10 mouse cellular contexts compared by ENCODE assay signal in the genomic region with DNA sequence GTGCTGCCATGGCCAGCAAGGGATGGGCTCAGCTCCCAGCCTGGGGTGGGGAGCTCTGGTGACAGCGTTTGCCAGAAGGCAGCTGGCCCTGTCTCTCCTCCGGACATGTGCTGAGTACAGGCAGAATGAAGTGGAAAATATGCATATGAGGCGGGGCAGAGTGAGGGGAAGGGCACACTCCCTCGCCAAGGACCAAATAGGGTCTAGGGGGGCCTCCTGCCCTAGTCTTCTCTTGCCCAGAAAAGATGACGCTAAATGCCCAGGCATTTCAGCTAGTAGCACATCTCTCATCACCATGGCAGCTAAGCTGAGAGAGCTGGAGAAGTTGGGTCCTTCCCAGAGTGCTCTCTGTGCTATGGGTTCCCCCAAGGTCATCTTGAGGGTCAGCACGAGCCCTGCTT. TPM values are rescaled to one million over a fixed set of nuclear protein-coding genes. Genes with fewer than 3 reads are reported as not detected.
DNase-seq lines count a peak whose midpoint lies in the region; ATAC-seq and TF ChIP-seq lines count a peak whose summit lies in the region.
"Had no signal": no experiment of that assay in that cellular context is flagged by ENCODE, and none has a peak within 500 bp of the region (broad histone marks: within the 10 kb centered on the region; RNA-seq: fewer than 3 reads in every experiment).

No protein-coding gene starts in this region.

- 24% methylated on average over 6 of the region's 6 CpGs for WGBS in forebrain, embryonic 16.5 days
- WGBS in small intestine, adult 2 months, result 71% methylated on average over 6 of the region's 6 CpGs

- H3K4me1 ChIP-seq in forebrain, embryonic 16.5 days (replicated peaks; ENCODE audit: control insufficient read depth, insufficient read depth, low read length), result peaks cover 16% of the 10 kb centered on the region
- no peaks in the 10 kb centered on the region for H3K4me1 ChIP-seq in small intestine, adult 2 months (ENCODE audit: control insufficient read depth, insufficient read depth, insufficient read length, low read length)

- H3K9ac ChIP-seq in forebrain, embryonic 16.5 days (replicated peaks; ENCODE audit: low read depth, low read length), result no peak overlapping the region

- no peak for TF ChIP-seq POLR2A in small intestine, adult 2 months (IDR thresholded peaks at IDR 0.05; ENCODE audit: low read depth, low read length)

- H3K27me3 ChIP-seq in forebrain, embryonic 16.5 days (replicated peaks; ENCODE audit: control insufficient read depth, insufficient read depth, low read length), result no peaks in the 10 kb centered on the region
- H3K27me3 ChIP-seq in small intestine, adult 2 months (ENCODE audit: control insufficient read depth, insufficient read depth, low read length), result no peaks in the 10 kb centered on the region

- DNase-seq in frontal cortex, postnatal 25 days (ENCODE audit: low spot score in 2 of 2), result no peak
- peak; percentile 67 for DNase-seq in adipocyte (ENCODE audit: low spot score)
- peak; percentile 73 to 80 for DNase-seq in heart, postnatal 36 days
- peak; percentile 45 to 63 for DNase-seq in left cerebral cortex, postnatal 14 days (ENCODE audit: low spot score in 2 of 2)
- DNase-seq in embryo, embryonic 10 days (ENCODE audit: low spot score), result no peak

- peak overlapping the region; percentile 24; the same call in 1 of the 2 replicates for H3K27ac ChIP-seq in forebrain, embryonic 16.5 days (ENCODE audit: low read length)
- peak overlapping the region; percentile 54 for H3K27ac ChIP-seq in small intestine, adult 2 months (ENCODE audit: insufficient read depth, low read depth, low read length)
- H3K27ac ChIP-seq: macrophage had no signal

- no peak overlapping the region for H3K4me3 ChIP-seq in forebrain, embryonic 16.5 days (replicated peaks; ENCODE audit: low read length)
- H3K4me3 ChIP-seq in small intestine, adult 2 months (ENCODE audit: low read depth, low read length), result no peak overlapping the region

- no peak overlapping the region for H3K4me2 ChIP-seq in forebrain, embryonic 16.5 days (ENCODE audit: low read length)

- intact Hi-C loops in heart, postnatal 36 days (cut with DNase I), result loop anchor here (2.0 kb wide), 1 partner anchor 16 kb away; no protein-coding TSS in a partner anchor
- intact Hi-C loops in left cerebral cortex, postnatal 14 days (cut with DNase I), result loop anchor here (5.0 kb wide), 1 partner anchor 45 kb away; a partner anchor contains a TSS

- no peak for TF ChIP-seq CTCF in small intestine, adult 2 months (IDR thresholded peaks at IDR 0.05; ENCODE audit: extremely low read depth, insufficient read length, insufficient replicate concordance, low read depth, low read length)

- peak; percentile 35 for ATAC-seq in frontal cortex, adult (ENCODE audit: low TSS enrichment)
- ATAC-seq in forebrain, embryonic 16.5 days, result peak; percentile 88

- H3K9me3 ChIP-seq in forebrain, embryonic 16.5 days (ENCODE audit: control insufficient read depth, low read length), result no peaks in the 10 kb centered on the region

- no peaks in the 10 kb centered on the region for H3K36me3 ChIP-seq in forebrain, embryonic 16.5 days (ENCODE audit: control insufficient read depth, insufficient read depth)
- H3K36me3 ChIP-seq in small intestine, adult 2 months (ENCODE audit: control insufficient read depth, insufficient read depth, low read length), result no peaks in the 10 kb centered on the region

RNA-seq across cellular contexts. Expression of a gene that starts 44.1 kb away (rescaled TPM):
- 3.6 TPM in 2 replicates for polyA plus RNA-seq in forebrain, embryonic 16.5 days (2015; fragmentation: Nextera tagmentation; extraction: Ambion mirVana)
- 10 to 100 TPM; 53.6 to 57.8 TPM for total RNA-seq in heart, postnatal 36 days (2021)
- 1 to 10 TPM; 4.9 to 6.5 TPM for total RNA-seq in left cerebral cortex, postnatal 14 days (2021)
- polyA plus RNA-seq in small intestine, adult 2 months (2012; rRNA removed), result 14.2 and 22.5 TPM in 2 replicates

RNA-seq across cellular contexts. Expression of a gene that starts 52.9 kb away (rescaled TPM):
- 49.9 and 51.9 TPM in 2 replicates for polyA plus RNA-seq in forebrain, embryonic 16.5 days (2015; fragmentation: Nextera tagmentation; extraction: Ambion mirVana)
- 1 to 10 TPM in 1 of 2 experiments, not detected in 1; 1.0 TPM for total RNA-seq in heart, postnatal 36 days (2021)
- 10 to 100 TPM; 42.8 to 43.6 TPM for total RNA-seq in left cerebral cortex, postnatal 14 days (2021)
- 0.30 and 0.41 TPM in 2 replicates for polyA plus RNA-seq in small intestine, adult 2 months (2012; rRNA removed)
- polyA plus RNA-seq: macrophage had no signal

RNA-seq across cellular contexts. Expression of a gene that starts 53.3 kb away (rescaled TPM):
- polyA plus RNA-seq in forebrain, embryonic 16.5 days (2015; fragmentation: Nextera tagmentation; extraction: Ambion mirVana), result 0.42 and 1.1 TPM in 2 replicates
- 10 to 100 TPM in 1 of 2 experiments, 1 to 10 TPM in 1; 8.6 to 13.2 TPM for total RNA-seq in heart, postnatal 36 days (2021)
- total RNA-seq in left cerebral cortex, postnatal 14 days (2021), result 10 to 100 TPM; 24.2 to 31.1 TPM
- polyA plus RNA-seq in small intestine, adult 2 months (2012; rRNA removed), result 3.1 and 3.3 TPM in 2 replicates
- polyA plus RNA-seq: embryonic facial prominence, embryonic 11.5 days had no signal

Comparison
In these comparisons a context has a peak if more than half of its experiments do, and no peak if none do; other contexts are left out.
1. DNase-seq: peak in adipocyte (single experiment), heart, postnatal 36 days (2 of 2) and left cerebral cortex, postnatal 14 days (2 of 2); none in frontal cortex, postnatal 25 days (0 of 2) and embryo, embryonic 10 days (single experiment).
2. RNA of a gene that starts 44.1 kb away (total RNA-seq): 53.6 to 57.8 TPM in heart, postnatal 36 days; 4.9 to 6.5 TPM in left cerebral cortex, postnatal 14 days; every median in the first group is over 4 times any median in the second.
3. RNA of a gene that starts 52.9 kb away (total RNA-seq): 42.8 to 43.6 TPM in left cerebral cortex, postnatal 14 days; 1.0 TPM in heart, postnatal 36 days; every median in the first group is over 10 times any median in the second.